Mouse (Mus musculus) spleen, postnatal 36 days (tissue): Measurements from ENCODE around the gene Lingo3.
A peak's percentile ranks its signal among the peaks of the same experiment; 100 is the strongest.

Experiments used
- DNase-seq, 2 experiments: peaks; one replicate each; pipeline ENCODE4 v3.0.0; 2022; ENCODE audit warnings: low spot score in 2 of 2, mixed read lengths in 1 of 2

Gene Lingo3

DNA sequence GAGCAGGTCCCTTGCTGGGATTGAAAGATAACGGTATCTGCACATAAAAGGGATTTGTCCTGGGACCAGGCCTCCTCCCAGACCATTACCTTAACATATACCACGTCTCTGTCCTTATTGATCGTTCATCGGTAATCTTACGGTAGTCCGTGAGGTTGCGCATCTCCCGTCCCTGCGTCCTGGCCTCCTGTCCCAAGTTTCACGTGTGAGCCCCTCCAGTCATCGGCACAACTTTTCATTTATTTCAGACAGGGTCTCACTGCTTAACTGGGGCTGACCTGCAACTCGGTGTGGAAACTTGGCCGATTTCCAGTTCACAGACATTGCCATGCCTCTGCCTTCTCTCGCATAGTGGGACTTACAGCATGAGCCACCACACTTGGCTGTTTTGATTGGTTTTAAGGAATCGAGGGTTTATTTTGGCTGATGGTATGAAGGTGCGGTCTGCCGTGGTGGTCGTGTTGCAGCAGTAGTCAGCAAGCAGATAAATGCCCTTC is 44.7 kb downstream of the Lingo3 start:
- no peak for DNase-seq

DNA sequence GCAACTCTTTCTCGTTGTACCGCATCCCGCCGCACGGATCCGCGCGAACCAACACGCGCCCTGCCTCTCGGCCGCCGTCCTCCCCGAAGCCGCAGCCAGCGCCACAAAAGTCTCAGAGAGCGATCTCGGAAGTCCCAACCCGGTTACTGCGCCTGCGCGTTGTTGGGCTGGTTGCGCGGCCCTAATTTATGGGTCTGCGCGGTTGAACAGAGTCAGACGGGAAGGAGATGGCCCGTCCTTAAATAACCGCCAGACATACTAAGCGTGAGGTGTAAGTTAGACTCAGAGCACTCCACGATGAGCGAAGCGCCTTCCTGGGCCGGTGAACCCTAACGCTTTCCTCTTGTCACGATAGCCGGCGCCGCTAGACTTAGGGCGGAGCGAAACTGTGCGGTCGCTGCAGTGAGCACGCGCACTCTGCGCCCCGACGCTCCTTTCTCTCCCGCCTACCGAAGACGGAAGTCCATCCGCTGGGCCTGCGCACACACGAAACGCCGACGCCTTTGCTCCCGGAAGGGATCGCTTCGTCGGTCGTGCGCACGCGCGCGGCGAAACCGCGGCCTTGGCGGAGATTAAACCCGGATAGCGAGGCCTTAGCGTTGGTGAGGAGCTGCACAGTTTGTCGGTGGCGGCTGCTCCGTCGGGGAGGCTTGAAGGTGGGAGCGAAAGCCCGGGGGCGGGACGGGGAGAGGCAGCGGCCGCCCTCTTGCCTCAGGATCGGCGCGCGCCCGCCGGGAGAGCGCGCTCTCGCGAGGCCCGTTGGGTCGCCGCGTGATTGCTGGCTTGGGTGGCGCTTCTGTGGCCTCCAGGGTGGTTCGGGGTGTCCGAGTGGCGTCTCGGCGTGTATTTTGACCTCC is 45.5 kb downstream of the Lingo3 start, which contains the start of the genes Sf3a2 and Plekhj1:
Sf3a2 (plus strand) TSS at position 49 of the 857 bp plus-strand sequence.
Plekhj1 (minus strand) TSS at position 477 of the 857 bp plus-strand sequence.
- peak; percentile 95 to 96 for DNase-seq

DNA sequence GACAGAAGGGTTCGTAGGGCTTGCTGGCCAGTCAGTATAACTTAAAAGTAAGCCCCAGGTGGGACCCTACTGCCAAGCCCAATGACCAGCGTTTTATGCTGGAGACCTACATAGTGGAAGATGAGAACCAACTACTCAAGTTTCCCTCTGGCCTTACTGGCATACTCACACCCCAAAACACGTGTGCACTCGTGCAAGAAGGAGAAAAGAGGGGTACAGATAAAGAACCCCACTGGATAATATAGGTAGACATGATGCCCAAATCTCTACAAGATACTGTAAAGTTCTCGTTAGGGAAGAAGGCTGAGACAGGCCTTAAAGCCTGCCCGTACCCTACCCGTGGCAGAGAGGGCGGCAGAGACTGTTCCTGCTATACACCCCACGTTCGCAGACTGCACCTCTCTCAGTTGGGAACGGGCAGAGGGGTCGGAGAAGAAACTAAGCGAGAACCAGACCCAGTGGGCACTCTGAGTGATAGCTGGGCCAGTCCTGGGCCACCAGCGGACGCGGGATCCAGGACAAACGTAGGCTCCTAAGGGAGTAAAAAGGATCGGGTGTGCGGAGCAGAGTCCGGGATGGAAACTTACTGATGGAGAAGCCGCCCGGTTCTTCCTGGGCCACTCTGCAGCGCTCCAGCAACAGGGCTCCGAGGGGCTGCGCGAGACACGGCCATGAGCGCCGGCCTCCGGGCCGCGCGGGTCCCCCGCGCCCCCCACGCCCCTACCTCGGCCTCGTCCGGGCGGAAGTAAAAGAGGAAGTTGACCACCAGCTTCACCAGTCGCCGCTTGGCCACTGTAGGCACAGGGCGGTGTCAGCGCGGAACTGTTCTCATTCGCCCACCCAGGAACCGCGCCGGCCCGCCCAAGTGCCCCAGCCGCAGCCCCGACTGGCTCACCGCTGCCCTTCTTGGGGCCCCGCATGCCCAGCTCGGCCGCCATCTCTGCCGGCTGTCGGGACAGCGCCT is 46.4 kb downstream of the Lingo3 start:
- no peak for DNase-seq

DNA sequence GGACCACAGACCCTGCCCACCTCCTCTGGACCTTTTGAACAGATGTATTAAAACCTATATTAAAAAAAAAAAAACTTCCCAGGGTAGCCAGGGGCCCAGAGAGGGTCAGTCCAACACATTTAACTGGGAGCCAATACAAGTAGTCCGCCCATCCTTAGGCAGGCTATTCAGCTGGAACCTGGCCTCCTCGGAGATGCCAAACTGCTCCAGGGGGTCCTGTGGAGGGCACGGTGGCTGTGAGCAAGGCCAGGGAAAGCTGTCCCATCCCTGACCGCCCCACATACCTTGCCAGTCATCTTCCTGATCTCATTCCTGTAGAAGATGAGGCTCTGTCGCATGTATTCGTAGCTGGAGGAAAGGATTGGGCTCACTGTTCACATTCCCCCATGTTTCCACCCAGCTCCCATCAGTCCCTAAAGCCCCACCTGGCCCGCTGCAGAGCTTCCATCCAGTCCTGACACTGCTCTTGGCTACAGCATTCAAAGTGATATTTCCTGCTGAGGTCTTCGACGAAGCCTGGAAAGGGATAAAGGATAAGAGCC is 47.5 kb downstream of the Lingo3 start:
- no peak for DNase-seq

DNA sequence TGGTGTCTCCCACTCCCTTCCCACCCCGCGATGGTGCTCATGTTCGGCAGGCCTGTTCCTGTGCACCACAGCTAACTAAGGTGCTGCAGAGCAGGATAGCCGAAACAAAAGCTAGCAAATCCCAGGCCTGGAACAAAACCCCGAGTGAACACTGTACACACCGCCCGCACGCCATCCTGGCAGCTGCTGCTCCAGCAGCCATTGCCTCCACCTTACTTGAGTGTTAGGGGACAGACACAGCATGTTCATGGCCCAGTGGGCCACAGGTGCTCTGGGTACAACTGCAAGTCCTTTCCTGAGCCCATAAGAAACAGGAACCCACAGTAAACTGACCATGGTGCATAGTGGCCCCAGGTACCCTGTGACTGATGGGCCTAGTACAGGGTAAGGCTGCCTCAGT is 49.1 kb downstream of the Lingo3 start:
- DNase-seq = no peak

DNA sequence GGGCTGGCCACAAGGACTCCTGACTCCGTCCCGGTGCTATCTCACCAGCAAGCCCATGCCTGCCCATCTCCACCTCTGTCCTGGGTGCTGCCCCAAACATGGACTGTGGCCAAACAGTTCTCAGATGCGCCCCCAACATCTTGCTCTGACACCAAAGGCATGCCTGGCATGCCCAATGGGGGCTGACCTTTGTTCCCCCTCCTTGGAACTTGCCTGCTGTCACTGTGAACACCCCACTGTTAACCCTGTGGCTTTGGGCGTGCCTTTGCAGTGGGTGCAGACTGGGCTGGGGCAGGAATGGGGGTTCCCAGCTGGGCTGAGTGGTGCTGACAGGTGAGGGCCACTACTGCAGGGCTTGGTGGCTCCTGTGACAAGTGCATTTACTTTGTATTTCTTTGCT is 50.0 kb downstream of the Lingo3 start:
- no peak for DNase-seq

DNA sequence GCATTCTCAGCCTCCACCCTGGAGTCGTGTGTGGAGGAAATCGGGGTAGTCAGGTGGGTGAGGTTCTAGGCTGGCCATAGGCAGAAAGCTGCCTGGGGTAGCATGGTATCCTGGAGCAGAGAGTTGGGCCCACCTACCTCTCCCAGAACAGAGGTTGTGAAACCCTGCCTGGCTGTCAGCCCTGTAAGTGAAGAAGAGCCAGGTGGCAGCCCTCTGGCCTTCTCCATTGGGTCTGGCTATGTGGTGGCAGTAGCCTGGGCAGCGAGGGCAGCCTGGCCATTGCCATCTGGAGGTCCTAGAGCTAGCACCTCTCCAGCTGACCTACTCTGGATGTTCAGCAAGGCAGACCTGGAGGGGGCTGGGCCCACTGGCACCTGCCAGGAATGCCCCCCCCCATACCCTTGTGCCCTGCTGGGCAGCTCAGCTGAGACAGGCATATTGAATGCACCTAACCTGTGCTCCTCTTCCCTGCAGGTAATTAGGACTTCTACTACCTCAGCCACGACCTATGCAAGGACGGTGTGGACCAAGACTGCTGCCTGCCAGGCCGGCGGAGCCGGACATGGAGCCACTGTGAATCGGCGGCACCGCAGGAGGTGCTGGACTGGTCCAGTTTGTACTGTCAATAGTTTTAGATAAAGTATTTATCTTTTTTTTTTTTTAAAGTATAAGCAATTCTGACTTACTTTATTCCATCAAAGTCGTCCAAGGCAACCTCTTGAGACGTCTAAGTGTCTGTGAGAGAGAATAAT is 50.6 kb downstream of the Lingo3 start:
- no peak for DNase-seq

DNA sequence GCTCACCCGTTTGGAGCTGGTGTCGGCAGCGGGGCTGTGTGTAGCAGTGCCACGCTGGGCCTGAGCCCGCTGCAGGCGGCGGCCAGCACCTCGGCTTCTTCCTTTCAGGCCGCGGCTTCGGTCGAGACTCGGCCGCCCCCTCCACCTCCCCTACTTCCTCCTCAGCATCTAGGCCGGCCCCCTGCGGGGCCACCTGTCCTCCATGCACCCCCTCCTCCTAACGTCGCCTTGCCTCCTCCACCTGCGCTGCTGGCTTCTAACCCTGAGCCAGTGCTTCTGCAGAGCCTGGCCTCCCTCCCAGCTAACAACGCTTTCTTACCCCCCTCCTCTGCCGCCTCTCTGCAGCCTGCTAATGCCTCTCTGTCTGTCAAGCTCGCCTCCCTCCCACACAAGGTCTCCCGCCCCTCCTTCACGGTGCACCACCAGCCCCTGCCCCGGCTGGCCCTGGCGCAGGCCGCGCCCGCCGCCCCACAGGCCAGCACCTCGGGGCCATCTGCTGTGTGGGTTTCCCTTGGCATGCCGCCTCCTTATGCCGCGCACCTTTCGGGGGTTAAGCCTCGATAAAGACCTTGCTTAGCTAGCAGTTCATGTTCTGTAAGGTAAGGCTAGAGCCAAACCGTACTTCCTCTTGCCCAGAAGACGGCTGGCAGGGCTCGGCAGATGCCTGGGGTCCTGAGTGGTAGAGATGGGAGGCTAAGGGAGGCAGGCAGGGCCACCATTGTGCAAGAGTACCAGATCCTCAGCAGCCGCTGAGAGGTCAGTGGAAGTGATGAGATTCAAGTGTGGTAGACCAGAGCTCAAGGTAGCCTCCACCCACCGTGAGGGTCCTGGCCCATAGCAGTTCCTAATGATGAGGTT is 51.4 kb downstream of the Lingo3 start:
- no peak for DNase-seq

DNA sequence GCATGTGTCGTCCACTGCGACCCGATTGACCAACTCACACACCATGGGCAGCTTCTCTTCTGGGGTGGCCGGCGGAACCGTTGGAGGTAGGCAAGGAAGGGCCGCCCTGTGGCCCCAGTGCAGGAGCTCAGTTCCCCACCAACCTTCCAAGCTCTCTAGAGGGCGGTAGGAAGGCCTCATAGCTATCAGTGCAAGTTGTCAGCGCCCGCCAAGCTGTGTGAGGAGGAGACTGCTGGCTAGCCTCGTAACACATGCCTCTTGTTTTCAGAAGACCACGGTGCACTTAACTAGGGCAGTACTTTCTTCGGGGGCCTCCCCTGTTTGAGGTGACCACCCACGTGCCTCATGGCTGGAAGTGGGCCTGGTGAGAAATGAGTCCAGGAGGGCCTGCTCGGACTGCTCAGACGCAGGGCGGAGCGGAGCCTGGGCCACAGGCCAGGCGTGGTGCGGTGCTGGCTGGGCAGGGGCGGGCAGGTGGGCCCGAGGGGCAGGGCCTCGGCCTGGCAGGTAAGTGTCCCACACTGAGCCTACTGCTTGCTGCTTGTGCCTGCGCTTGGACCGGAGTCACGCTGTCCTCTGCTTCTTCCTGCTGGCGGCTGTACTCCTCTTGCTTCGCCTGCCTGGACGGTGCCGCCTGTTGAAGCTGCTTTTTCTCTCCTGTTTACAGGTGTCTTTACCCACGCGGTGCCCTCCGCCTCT is 52.2 kb downstream of the Lingo3 start:
- no peak for DNase-seq

DNA sequence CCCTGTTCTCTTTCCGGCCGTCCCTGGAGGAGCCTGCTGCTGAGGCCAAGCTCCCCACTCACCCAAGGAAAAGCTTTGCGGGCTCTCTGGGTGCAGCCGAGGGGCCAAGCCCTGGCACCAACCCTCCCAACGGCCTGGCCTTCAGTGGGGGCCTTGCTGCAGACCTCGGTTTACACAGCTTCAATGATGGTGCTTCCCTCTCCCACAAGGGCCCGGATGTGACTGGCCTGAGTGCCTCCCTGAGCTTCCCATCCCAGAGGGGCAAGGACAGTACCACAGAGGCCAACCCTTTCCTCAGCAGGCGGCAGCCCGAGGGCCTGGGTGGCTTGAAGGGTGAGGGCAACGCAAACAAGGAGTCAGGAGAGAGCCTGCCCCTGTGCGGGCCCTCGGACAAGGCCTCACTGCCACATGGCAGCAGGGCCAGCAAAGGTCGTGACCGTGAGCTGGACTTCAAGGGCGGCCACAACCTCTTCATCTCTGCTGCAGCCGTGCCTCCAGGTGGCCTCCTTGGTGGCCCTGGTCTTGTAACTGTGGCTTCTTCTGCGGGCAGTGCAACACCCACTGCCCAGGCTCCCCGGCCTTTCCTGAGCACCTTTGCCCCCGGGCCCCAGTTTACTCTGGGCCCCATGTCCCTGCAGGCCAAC is 53.0 kb downstream of the Lingo3 start:
- no peak for DNase-seq

DNA sequence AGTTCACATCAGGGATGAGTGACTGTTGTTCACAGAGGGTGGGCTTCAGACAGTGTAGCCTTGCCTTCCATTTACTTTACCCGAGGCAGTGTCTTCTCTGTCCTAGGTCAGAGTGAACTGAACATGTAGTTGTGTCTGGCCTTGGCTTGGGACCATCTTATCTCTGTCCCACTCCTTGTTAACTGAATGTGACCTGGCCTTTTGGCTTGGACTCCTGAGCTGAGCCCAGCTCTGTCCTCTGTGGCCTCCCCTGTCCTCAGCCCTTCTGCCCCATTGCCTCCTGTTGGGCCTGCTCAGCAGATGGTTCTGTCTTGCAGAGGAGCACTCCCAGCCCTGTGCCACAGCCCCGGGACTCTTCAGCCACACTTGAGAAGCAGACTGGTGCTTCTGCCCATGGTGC is 56.3 kb downstream of the Lingo3 start:
- no peak for DNase-seq

DNA sequence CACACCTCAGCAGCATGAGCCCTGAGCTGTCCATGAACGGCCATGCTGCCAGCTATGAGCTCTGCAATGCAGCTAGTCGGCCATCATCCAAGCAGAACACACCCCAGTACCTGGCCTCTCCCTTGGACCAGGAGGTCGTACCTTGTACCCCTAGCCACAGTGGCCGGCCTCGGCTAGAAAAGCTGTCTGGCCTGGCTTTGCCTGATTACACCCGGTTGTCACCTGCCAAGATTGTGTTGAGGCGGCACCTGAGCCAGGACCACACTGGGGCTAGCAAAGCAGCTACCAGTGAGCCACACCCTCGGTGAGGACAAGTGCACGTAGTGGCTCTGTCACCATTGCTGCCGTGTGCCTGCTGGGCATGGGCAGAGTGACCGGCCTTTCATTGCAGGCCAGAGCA is 57.9 kb downstream of the Lingo3 start:
- no peak for DNase-seq

DNA sequence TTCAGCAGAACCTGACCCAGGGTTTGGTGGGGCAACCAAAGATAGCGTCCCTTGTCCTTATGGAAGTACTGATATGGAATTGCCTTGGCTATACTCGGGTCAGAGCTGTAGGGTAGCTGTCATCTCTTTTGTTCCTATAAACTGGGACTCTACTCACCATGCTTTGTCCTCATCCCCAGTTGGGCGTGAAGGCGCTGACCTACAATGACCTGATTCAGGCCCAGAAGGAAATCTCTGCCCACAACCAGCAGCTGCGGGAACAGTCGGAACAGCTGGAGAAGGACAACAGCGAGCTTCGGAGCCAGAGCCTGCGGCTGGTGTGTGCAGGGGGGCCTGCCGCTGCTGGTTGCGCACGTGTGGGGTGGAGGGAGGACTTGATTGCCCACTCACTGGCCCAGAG is 59.0 kb downstream of the Lingo3 start:
- no peak for DNase-seq

DNA sequence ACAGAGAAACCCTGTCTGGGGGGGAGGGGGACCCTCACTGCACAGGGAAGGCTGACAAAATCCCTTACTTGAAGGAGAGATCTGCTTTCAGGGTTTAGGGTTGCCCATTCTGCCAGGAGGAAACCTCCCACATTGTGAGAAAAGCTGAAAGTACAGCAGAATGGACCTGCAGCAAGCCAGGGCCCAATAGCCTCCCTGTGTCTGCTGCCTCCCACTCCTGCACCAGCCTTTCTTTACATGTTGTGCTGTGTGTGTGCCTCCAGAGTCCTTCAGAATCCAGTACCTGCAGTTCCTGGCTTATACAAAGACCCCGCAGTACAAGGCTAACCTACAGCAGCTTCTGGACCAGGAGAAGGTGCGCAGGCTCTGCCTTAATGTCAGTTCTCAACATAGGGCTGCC is 59.5 kb downstream of the Lingo3 start:
- DNase-seq = no peak
